Mouse (Mus musculus): ENCODE results near the gene A530032D15Rik. TPM values are rescaled to one million over a fixed set of nuclear protein-coding genes. Genes with fewer than 3 reads are reported as not detected.
"Not testable (repeated sequence)": the region's sequence is repeated elsewhere in the genome, so short reads cannot be mapped to it uniquely, and the experiment has no call there.

The A530032D15Rik gene
- polyA plus RNA-seq, 2 experiments from 2014 or later, result 1.2 to 2.8 TPM

DNA sequence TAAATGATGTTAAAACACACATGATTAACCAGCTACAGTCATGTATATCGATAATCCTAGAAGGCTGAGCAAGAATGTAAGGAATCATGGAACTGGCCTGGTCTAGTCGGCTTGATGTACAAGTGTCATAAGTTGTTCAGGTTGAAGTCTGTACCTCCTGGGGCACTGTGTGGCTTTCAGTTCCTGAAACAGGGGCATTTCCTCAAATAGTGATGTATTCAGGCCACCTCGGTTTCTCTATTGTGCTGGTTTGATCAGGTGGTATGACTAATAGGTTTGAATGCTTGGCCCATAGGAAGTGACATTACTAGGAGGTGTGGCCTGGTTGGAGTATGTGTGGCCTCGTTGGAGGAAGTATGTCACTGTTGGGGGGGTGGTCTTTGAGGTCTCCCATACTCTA is 75.3 kb downstream of the A530032D15Rik start:
- ATAC-seq, result not testable (repeated sequence)

- not testable (repeated sequence) for ATAC-seq
These were observed 76.0 kb downstream of the A530032D15Rik start for GRCm38 (mm10) chr1:85033616-85034015.

Other genes with a start within 250 kb of the A530032D15Rik start
- not detected for gene Slc16a14, start 174.7 kb downstream of the A530032D15Rik start, polyA plus RNA-seq (2017; shearing (Covaris generic))
- gene Gm10553, start 9.7 kb downstream of the A530032D15Rik start, polyA plus RNA-seq (2017; shearing (Covaris generic)), result not detected
- gene C130026I21Rik, start 160.7 kb upstream of the A530032D15Rik start, polyA plus RNA-seq (2017; shearing (Covaris generic)), result 10 to 100 TPM; 59.8 to 67.0 TPM